Mouse (Mus musculus) heart, embryonic 12.5 days (tissue): Measurements from ENCODE around the gene Lrriq1. TPM values are rescaled to one million over a fixed set of nuclear protein-coding genes. Genes with fewer than 3 reads are reported as not detected.

Experiments used
- ATAC-seq: fragments of 200-750 bp; cut with Nextera tagmentation; 2 replicates; pipeline ENCODE4 v1.8.0; 2017; ENCODE audit warnings: moderate TSS enrichment, moderate library complexity; ENCODE audit not compliant: insufficient number of reproducible peaks, low FRiP score
- H3K27ac ChIP-seq: fragments of 300-500 bp; sonication (generic); 2 replicates; pipeline ENCODE4 v1.5.1; 2016; ENCODE audit warnings: mild to moderate bottlenecking, moderate library complexity; ENCODE audit not compliant: poor library complexity, severe bottlenecking
- H3K27me3 ChIP-seq: fragments of 300-500 bp; sonication (generic); replicated peaks from 2 replicates; pipeline ENCODE4 v1.6.1; 2016; ENCODE audit warnings: mild to moderate bottlenecking, moderate library complexity
- H3K36me3 ChIP-seq: fragments of 300-500 bp; sonication (generic); 2 replicates; pipeline ENCODE4 v1.6.1; 2016; ENCODE audit warnings: mild to moderate bottlenecking, moderate library complexity
- H3K4me1 ChIP-seq: fragments of 300-500 bp; sonication (generic); replicated peaks from 2 replicates; pipeline ENCODE4 v1.6.1; 2016; ENCODE audit warnings: mild to moderate bottlenecking
- H3K4me2 ChIP-seq: fragments of 300-500 bp; sonication (generic); 2 replicates; pipeline ENCODE4 v1.6.1; 2016; ENCODE audit warnings: mild to moderate bottlenecking, moderate library complexity
- H3K4me3 ChIP-seq: fragments of 300-500 bp; sonication (generic); 2 replicates; pipeline ENCODE4 v1.5.1; 2016; ENCODE audit warnings: mild to moderate bottlenecking
- H3K9ac ChIP-seq: fragments of 300-500 bp; sonication (generic); 2 replicates; pipeline ENCODE4 v1.6.1; 2016; ENCODE audit warnings: mild to moderate bottlenecking, moderate library complexity
- H3K9me3 ChIP-seq: fragments of 300-500 bp; sonication (generic); replicated peaks from 2 replicates; pipeline ENCODE4 v1.6.1; 2016; ENCODE audit warnings: mild to moderate bottlenecking, moderate library complexity
- WGBS: fragments of 180-500 bp; shearing (Covaris S2); methylation state at CpG from one replicate; pipeline ENCODE4 v1.1.7; 2016; 5-methylcytosine and 5-hydroxymethylcytosine counted together
- polyA plus RNA-seq: library from polyadenylated mRNA; unstranded; fragments of >200 nt; fragmentation: Nextera tagmentation; extraction: Ambion mirVana; gene quantifications from 2 replicates; pipeline ENCODE4 v1.2.1, GENCODE M21; 2016

Lrriq1 gene
- polyA plus RNA-seq, 1 experiment from 2014 or later = 0.09 TPM

- peak overlapping the region; percentile 49 for H3K4me3 ChIP-seq
- H3K9ac ChIP-seq = 0 out of 2 replicates have a peak overlapping the region, but pooled peaks have one; percentile 6
- peaks cover 7% of the 10 kb centered on the region; the same call in 1 of the 2 replicates for H3K4me1 ChIP-seq
- H3K4me2 ChIP-seq = peak overlapping the region; percentile 75
- no peaks in the 10 kb centered on the region for H3K36me3 ChIP-seq
- H3K27me3 ChIP-seq = peaks cover 58% of the 10 kb centered on the region
- H3K9me3 ChIP-seq = no peaks in the 10 kb centered on the region
- WGBS = under 1% methylated on average over 48 of the region's 50 CpGs
- peak; percentile 81 for ATAC-seq
- no peak overlapping the region for H3K27ac ChIP-seq
Observed at GRCm38 (mm10) chr10:103028253-103029131, 207.6 kb downstream of the Lrriq1 start.

GRCm38 (mm10) chr10:103027931-103028252 is 208.2 kb downstream of the Lrriq1 start:
- Histone ChIP-seq H3K36me3 (no peaks in the 10 kb centered on the region), H3K4me3 (peak overlapping the region; percentile 49), H3K9me3 (no peaks in the 10 kb centered on the region), H3K4me2 (peak overlapping the region; percentile 75), H3K27me3 (peaks cover 53% of the 10 kb centered on the region), H3K27ac (no peak overlapping the region), H3K4me1 (peaks cover 7% of the 10 kb centered on the region; the same call in 1 of the 2 replicates), H3K9ac (no peak overlapping the region)
- under 1% methylated on average over 15 of the region's 15 CpGs for WGBS
- no peak for ATAC-seq

- peaks cover 49% of the 10 kb centered on the region for H3K27me3 ChIP-seq
- no peak overlapping the region for H3K9ac ChIP-seq
- H3K4me2 ChIP-seq = 0 out of 2 replicates have a peak overlapping the region, but pooled peaks have one; percentile 75
- H3K4me3 ChIP-seq = peak overlapping the region; percentile 49
- H3K4me1 ChIP-seq = peaks cover 7% of the 10 kb centered on the region; the same call in 1 of the 2 replicates
- no peak overlapping the region for H3K27ac ChIP-seq
- H3K9me3 ChIP-seq = no peaks in the 10 kb centered on the region
- no peaks in the 10 kb centered on the region for H3K36me3 ChIP-seq
- ATAC-seq = no peak
- WGBS = under 1% methylated on average over 20 of the region's 20 CpGs
Observed at GRCm38 (mm10) chr10:103027226-103027930, 208.7 kb downstream of the Lrriq1 start.

GRCm38 (mm10) chr10:103026636-103027225 is 209.4 kb downstream of the Lrriq1 start:
- peaks cover 7% of the 10 kb centered on the region; the same call in 1 of the 2 replicates for H3K4me1 ChIP-seq
- H3K27ac ChIP-seq = no peak overlapping the region
- ATAC-seq = no peak
- no peaks in the 10 kb centered on the region for H3K9me3 ChIP-seq
- H3K4me2 ChIP-seq = peak overlapping the region; percentile 24; the same call in 1 of the 2 replicates
- H3K27me3 ChIP-seq = peaks cover 44% of the 10 kb centered on the region
- no peak overlapping the region for H3K9ac ChIP-seq
- no peaks in the 10 kb centered on the region for H3K36me3 ChIP-seq
- under 1% methylated on average over 17 of the region's 17 CpGs for WGBS
- H3K4me3 ChIP-seq = no peak overlapping the region

- Histone ChIP-seq H3K4me3 (no peak overlapping the region), H3K4me2 (no peak overlapping the region), H3K27me3 (no peaks in the 10 kb centered on the region), H3K27ac (no peak overlapping the region), H3K36me3 (no peaks in the 10 kb centered on the region), H3K9me3 (no peaks in the 10 kb centered on the region), H3K4me1 (no peaks in the 10 kb centered on the region), H3K9ac (no peak overlapping the region)
- 62% methylated on average over 2 of the region's 2 CpGs for WGBS
- ATAC-seq = no peak
Observed at GRCm38 (mm10) chr10:103002556-103002955, 233.6 kb downstream of the Lrriq1 start.

DNA sequence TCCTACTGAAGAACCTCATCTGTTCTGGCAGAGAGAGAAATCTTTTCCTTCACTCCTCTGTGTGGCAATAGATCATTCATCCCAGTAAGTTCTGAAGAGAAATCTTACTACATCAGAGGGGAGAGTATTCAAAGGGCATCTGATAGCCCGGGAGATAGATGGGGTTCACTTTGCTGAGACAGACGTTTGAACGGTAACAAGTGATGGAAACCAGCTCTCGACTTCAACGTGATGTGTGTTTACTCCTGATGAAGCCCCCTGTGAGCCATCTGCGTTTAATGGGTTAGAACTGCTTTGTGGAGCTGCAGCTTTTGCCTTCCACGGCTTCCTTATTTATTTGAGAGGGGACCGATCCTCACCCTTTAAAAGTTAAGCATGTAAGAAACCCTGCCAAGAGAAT is 235.2 kb downstream of the Lrriq1 start:
- 0 out of 2 replicates have a peak overlapping the region, but pooled peaks have one; percentile 8 for H3K4me2 ChIP-seq
- no peak overlapping the region for H3K27ac ChIP-seq
- ATAC-seq = no peak
- WGBS = 14% methylated on average over 8 of the region's 8 CpGs
- no peak overlapping the region for H3K9ac ChIP-seq
- no peaks in the 10 kb centered on the region for H3K9me3 ChIP-seq
- H3K36me3 ChIP-seq = no peaks in the 10 kb centered on the region
- no peaks in the 10 kb centered on the region for H3K4me1 ChIP-seq
- no peaks in the 10 kb centered on the region for H3K27me3 ChIP-seq
- no peak overlapping the region for H3K4me3 ChIP-seq

GRCm38 (mm10) chr10:102999584-102999983 is 236.5 kb downstream of the Lrriq1 start:
- Histone ChIP-seq H3K4me3 (no peak overlapping the region), H3K27me3 (no peaks in the 10 kb centered on the region), H3K4me1 (no peaks in the 10 kb centered on the region), H3K27ac (no peak overlapping the region), H3K4me2 (no peak overlapping the region), H3K36me3 (no peaks in the 10 kb centered on the region), H3K9ac (no peak overlapping the region), H3K9me3 (no peaks in the 10 kb centered on the region)
- ATAC-seq = no peak

Other genes starting within 250 kb of the Lrriq1 start
- 0.46 and 1.1 TPM in 2 replicates for gene Alx1, start 206.1 kb downstream of the Lrriq1 start, polyA plus RNA-seq
- 0.92 and 1.1 TPM in 2 replicates for gene Slc6a15, start 131.5 kb upstream of the Lrriq1 start, polyA plus RNA-seq